In genomic region chr1:171248386-171249226, GRCm38 (mm10) we compare ENCODE assay signal across 8 mouse cellular contexts. TPM values are rescaled to one million over a fixed set of nuclear protein-coding genes. Genes with fewer than 3 reads are reported as not detected.
DNase-seq lines count a peak whose midpoint lies in the region; ATAC-seq and TF ChIP-seq lines count a peak whose summit lies in the region.
"Had no signal": no experiment of that assay in that cellular context is flagged by ENCODE, and none has a peak within 500 bp of the region (broad histone marks: within the 10 kb centered on the region; RNA-seq: fewer than 3 reads in every experiment).

No protein-coding gene starts in this region.

- no peak overlapping the region for H3K9ac ChIP-seq in heart, embryonic 15.5 days
- H3K9ac ChIP-seq in midbrain, embryonic 14.5 days (replicated peaks; ENCODE audit: low read length): no peak overlapping the region

- peaks cover 16% of the 10 kb centered on the region for H3K4me1 ChIP-seq in brown adipose tissue, adult 24 weeks (ENCODE audit: control insufficient read depth, insufficient read depth, insufficient read length, low read length)
- peaks cover 58% of the 10 kb centered on the region for H3K4me1 ChIP-seq in heart, embryonic 15.5 days (replicated peaks)
- peaks cover 36% of the 10 kb centered on the region for H3K4me1 ChIP-seq in midbrain, embryonic 14.5 days (ENCODE audit: control insufficient read depth, insufficient read depth, low read length)

- no peak for DNase-seq in layer of hippocampus, adult 2 months (ENCODE audit: low spot score in 2 of 2)
- DNase-seq in layer of hippocampus, adult 9-10 months (ENCODE audit: low spot score): no peak
- DNase-seq in midbrain, embryonic 14.5 days: no peak
- no peak for DNase-seq in cerebellum, adult 11-12 months
- no peak for DNase-seq in adrenal gland, postnatal 36 days
- DNase-seq: adrenal gland, postnatal 14 days had no signal

- peaks cover 3% of the 10 kb centered on the region; the same call in 1 of the 2 replicates for H3K27me3 ChIP-seq in heart, embryonic 15.5 days
- H3K27me3 ChIP-seq in midbrain, embryonic 14.5 days (ENCODE audit: control insufficient read depth, insufficient read depth, low read length): no peaks in the 10 kb centered on the region

- no peak for TF ChIP-seq CTCF in layer of hippocampus, adult 2 months (conservative IDR thresholded peaks at IDR 0.05)

- peaks cover 11% of the 10 kb centered on the region for H3K36me3 ChIP-seq in heart, embryonic 15.5 days
- H3K36me3 ChIP-seq in midbrain, embryonic 14.5 days (ENCODE audit: control insufficient read depth, insufficient read depth, low read length): peaks cover 13% of the 10 kb centered on the region

- 47% methylated on average over 3 of the region's 3 CpGs for WGBS in heart, embryonic 15.5 days
- WGBS in midbrain, embryonic 14.5 days: 37% methylated on average over 3 of the region's 3 CpGs

- no peak overlapping the region; the same call in 1 of the 2 replicates for H3K4me3 ChIP-seq in layer of hippocampus, adult 2 months
- no peak overlapping the region; the same call in 1 of the 2 replicates for H3K4me3 ChIP-seq in brown adipose tissue, adult 24 weeks (ENCODE audit: insufficient read depth, low read depth, low read length)
- no peak overlapping the region for H3K4me3 ChIP-seq in heart, embryonic 15.5 days
- H3K4me3 ChIP-seq in midbrain, embryonic 14.5 days (replicated peaks; ENCODE audit: low read depth, low read length): no peak overlapping the region

- H3K27ac ChIP-seq in layer of hippocampus, adult 2 months: peak overlapping the region; percentile 89
- H3K27ac ChIP-seq in brown adipose tissue, adult 24 weeks (replicated peaks; ENCODE audit: low read depth, low read length): peak overlapping the region; percentile 86
- peak overlapping the region; percentile 93 for H3K27ac ChIP-seq in heart, embryonic 15.5 days
- H3K27ac ChIP-seq in midbrain, embryonic 14.5 days (replicated peaks; ENCODE audit: low read depth, low read length): 0 out of 2 replicates have a peak overlapping the region, but pooled peaks have one; percentile 8

- H3K4me2 ChIP-seq in heart, embryonic 15.5 days: peak overlapping the region; percentile 83; the same call in 1 of the 2 replicates
- H3K4me2 ChIP-seq in midbrain, embryonic 14.5 days (ENCODE audit: low read length): no peak overlapping the region

- ATAC-seq in heart, embryonic 15.5 days (replicated peaks; ENCODE audit: insufficient number of reproducible peaks, insufficient read depth, low FRiP score, low read depth): no peak
- no peak for ATAC-seq in midbrain, embryonic 14.5 days (ENCODE audit: low FRiP score, low TSS enrichment)

- no peaks in the 10 kb centered on the region for H3K9me3 ChIP-seq in heart, embryonic 15.5 days (replicated peaks)
- H3K9me3 ChIP-seq in midbrain, embryonic 14.5 days (ENCODE audit: control insufficient read depth, low read length): no peaks in the 10 kb centered on the region

RNA-seq across cellular contexts. Expression of gene Adamts4, which starts 1.6 kb away (rescaled TPM):
- 10 to 100 TPM in 1 of 2 experiments, 1 to 10 TPM in 1; 9.6 to 10.9 TPM for total RNA-seq in layer of hippocampus, adult 2 months (2021)
- polyA plus RNA-seq in brown adipose tissue, adult 24 weeks (2012; ENCODE audit: insufficient read depth, insufficient read length, missing spikeins): 0.50 and 1.2 TPM in 2 replicates
- 5.2 and 6.0 TPM in 2 replicates for polyA plus RNA-seq in heart, embryonic 15.5 days (2015; fragmentation: Nextera tagmentation; extraction: Ambion mirVana)
- 3.3 and 4.1 TPM in 2 replicates for polyA plus RNA-seq in midbrain, embryonic 14.5 days (2014; fragmentation: Nextera tagmentation; extraction: Ambion mirVana)
- total RNA-seq in adrenal gland, postnatal 36 days (2021): 1 to 10 TPM in 1 of 2 experiments, under 1 TPM in 1; 0.79 to 4.2 TPM

RNA-seq across cellular contexts. Expression of gene Ndufs2, which starts 2.6 kb away (rescaled TPM):
- 100 to 1,000 TPM; 254 to 273 TPM for total RNA-seq in layer of hippocampus, adult 2 months (2021)
- polyA plus RNA-seq in brown adipose tissue, adult 24 weeks (2012; ENCODE audit: insufficient read depth, insufficient read length, missing spikeins): 1,478 and 1,710 TPM in 2 replicates
- 514 and 535 TPM in 2 replicates for polyA plus RNA-seq in heart, embryonic 15.5 days (2015; fragmentation: Nextera tagmentation; extraction: Ambion mirVana)
- 185 and 220 TPM in 2 replicates for polyA plus RNA-seq in midbrain, embryonic 14.5 days (2014; fragmentation: Nextera tagmentation; extraction: Ambion mirVana)
- total RNA-seq in adrenal gland, postnatal 36 days (2021): 100 to 1,000 TPM; 657 to 866 TPM

RNA-seq across cellular contexts. Expression of gene Fcer1g, which starts 14.4 kb away (rescaled TPM):
- 10 to 100 TPM; 14.9 to 17.2 TPM for total RNA-seq in layer of hippocampus, adult 2 months (2021)
- 29.3 and 35.1 TPM in 2 replicates for polyA plus RNA-seq in brown adipose tissue, adult 24 weeks (2012; ENCODE audit: insufficient read depth, insufficient read length, missing spikeins)
- 28.0 and 44.6 TPM in 2 replicates for polyA plus RNA-seq in heart, embryonic 15.5 days (2015; fragmentation: Nextera tagmentation; extraction: Ambion mirVana)
- 6.6 and 28.4 TPM in 2 replicates for polyA plus RNA-seq in midbrain, embryonic 14.5 days (2014; fragmentation: Nextera tagmentation; extraction: Ambion mirVana)
- total RNA-seq in adrenal gland, postnatal 36 days (2021): 10 to 100 TPM; 15.2 to 20.4 TPM

RNA-seq across cellular contexts. Expression of gene B4galt3, which starts 21.5 kb away (rescaled TPM):
- 10 to 100 TPM; 73.1 to 79.3 TPM for total RNA-seq in layer of hippocampus, adult 2 months (2021)
- 11.3 and 12.1 TPM in 2 replicates for polyA plus RNA-seq in brown adipose tissue, adult 24 weeks (2012; ENCODE audit: insufficient read depth, insufficient read length, missing spikeins)
- polyA plus RNA-seq in heart, embryonic 15.5 days (2015; fragmentation: Nextera tagmentation; extraction: Ambion mirVana): 44.4 and 56.4 TPM in 2 replicates
- polyA plus RNA-seq in midbrain, embryonic 14.5 days (2014; fragmentation: Nextera tagmentation; extraction: Ambion mirVana): 101 and 105 TPM in 2 replicates
- total RNA-seq in adrenal gland, postnatal 36 days (2021): 10 to 100 TPM; 27.1 to 36.6 TPM

RNA-seq across cellular contexts. Expression of gene Apoa2, which starts 23.8 kb away (rescaled TPM):
- total RNA-seq in layer of hippocampus, adult 2 months (2021): 1 to 10 TPM; 1.2 to 1.9 TPM
- polyA plus RNA-seq in brown adipose tissue, adult 24 weeks (2012; ENCODE audit: insufficient read depth, insufficient read length, missing spikeins): 3.5 and 19.0 TPM in 2 replicates
- polyA plus RNA-seq in heart, embryonic 15.5 days (2015; fragmentation: Nextera tagmentation; extraction: Ambion mirVana): 9.2 and 43.9 TPM in 2 replicates
- polyA plus RNA-seq in midbrain, embryonic 14.5 days (2014; fragmentation: Nextera tagmentation; extraction: Ambion mirVana): 3.3 and 4.1 TPM in 2 replicates
- total RNA-seq in adrenal gland, postnatal 36 days (2021): 1 to 10 TPM; 2.2 to 6.4 TPM

Comparison
In these comparisons a context has a peak if more than half of its experiments do, and no peak if none do; other contexts are left out.
1. H3K27ac ChIP-seq: peak in every context shown above with its lines; median percentile 93 in heart, embryonic 15.5 days; 89 in layer of hippocampus, adult 2 months; 86 in brown adipose tissue, adult 24 weeks; 8 in midbrain, embryonic 14.5 days.